Mouse (Mus musculus) lung, postnatal 4 days (tissue): Measurements from ENCODE around the gene Sec22c.

ENCODE experiments used
- DNase-seq, 2 experiments: peaks; one replicate each; pipeline ENCODE4 v3.0.0; 2021

The Sec22c gene

GRCm38 (mm10) chr9:121704646-121705625, at the start of gene Sec22c:
Gene Sec22c, minus strand, starts transcription at chr9:121705490.
- peak; percentile 92 to 94 for DNase-seq

- no peak for DNase-seq
These were observed 49.3 kb upstream of the Sec22c start for GRCm38 (mm10) chr9:121754624-121755023.

DNA sequence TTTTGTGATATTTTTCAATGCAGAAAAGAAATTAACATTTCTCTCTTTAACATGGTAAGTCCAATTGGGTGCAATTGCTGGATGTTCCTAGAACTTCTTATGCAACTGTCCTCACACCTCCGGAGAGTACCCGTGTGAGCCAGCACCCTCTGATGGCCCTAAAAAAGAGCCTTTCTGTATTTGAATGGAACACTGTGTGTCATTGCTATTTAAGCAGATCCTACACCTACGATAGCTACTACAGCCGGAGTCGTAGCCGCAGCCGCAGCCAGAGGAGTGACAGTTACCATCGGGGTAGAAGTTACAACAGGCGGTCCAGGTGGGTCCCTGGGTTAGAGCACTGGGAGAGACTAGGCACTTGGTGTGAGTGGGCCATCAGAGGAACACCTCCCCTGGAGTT, 47.5 kb upstream of the Sec22c start:
- DNase-seq = no peak

- no peak for DNase-seq
These were observed 38.8 kb upstream of the Sec22c start for GRCm38 (mm10) chr9:121744051-121744450.

DNA sequence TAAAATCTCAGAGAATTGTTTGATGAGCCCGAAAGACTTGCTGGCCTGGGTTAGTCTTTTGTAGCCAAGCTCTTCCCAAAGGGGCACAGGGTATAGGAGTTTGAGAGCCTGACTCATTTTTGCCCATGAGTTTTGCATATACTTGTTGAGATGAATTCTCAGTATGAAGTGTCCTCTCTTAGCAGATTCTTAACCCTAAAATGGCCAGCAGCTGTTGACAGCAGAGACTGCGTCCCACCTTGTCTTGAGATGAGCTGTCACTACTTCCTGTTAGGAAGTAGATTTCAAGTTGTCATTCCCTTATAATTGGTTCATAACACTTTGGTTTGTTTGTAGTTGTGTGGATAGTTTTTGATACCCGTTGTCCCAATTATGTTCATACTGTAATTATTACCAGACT, 35.9 kb upstream of the Sec22c start:
- DNase-seq = no peak

GRCm38 (mm10) chr9:121740490-121740889, 35.2 kb upstream of the Sec22c start:
- no peak for DNase-seq

- peak in 1 of 2 experiments; percentile 34 for DNase-seq
These were observed 14.3 kb upstream of the Sec22c start for GRCm38 (mm10) chr9:121719347-121720331.

DNA sequence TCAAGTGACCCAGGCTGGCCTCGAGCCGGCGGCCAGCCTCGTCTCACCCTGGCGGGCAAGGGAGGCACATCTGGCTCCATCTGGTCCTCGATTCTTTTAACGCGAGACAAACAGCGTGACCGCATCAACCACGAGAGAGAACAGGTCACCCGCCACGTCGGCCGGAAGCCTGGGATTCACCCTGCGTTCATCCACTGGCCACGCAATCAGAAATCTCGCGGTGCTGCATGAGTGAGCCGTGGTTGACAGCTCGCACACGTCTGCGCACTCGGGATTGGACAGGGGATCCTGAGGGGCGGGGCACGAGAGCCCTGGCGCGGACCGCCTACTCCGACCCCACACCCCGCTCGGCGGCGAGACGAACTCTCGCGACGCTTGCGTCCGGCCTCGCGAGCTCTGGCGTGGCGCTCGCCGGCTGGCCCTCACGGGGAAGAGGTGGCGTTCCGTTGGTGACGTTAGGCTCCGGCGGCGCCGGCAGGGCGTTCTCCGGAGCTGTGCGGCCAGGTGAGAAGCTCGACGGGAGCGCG, 13.6 kb upstream of the Sec22c start, which contains the start of gene Nktr:
Gene Nktr (plus strand): TSS at position 378 of the 527 bp plus-strand sequence.
- peak; percentile 98 to 100 for DNase-seq

GRCm38 (mm10) chr9:121718070-121718705, 12.9 kb upstream of the Sec22c start:
- DNase-seq = peak in 1 of 2 experiments; percentile 32

DNA sequence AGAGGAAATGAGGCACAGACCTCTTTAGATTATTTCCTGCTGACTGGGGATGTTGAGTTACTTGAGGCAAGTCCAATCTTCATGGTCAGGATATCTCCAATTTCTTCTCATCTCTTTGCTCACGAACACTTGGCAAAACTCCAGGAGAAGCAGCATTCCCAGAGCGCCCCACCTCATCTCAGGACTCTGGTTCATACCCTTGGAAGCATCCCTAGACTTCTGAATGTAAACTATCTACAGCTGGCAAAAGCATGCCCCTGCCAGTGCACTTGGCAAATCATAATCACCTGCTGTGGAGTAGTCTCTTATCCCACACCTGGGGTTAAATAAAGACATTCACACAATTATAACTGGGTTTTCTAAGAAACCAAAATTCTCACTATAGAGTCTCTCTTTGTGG, 11.8 kb upstream of the Sec22c start:
- no peak for DNase-seq

GRCm38 (mm10) chr9:121710584-121710975, 5.3 kb upstream of the Sec22c start:
- DNase-seq = no peak

- DNase-seq = peak; percentile 98 to 99
These were observed 4.8 kb upstream of the Sec22c start, which contains the start of gene Ss18l2 for GRCm38 (mm10) chr9:121709898-121710583. Gene Ss18l2, plus strand, starts transcription at chr9:121710329.

DNA sequence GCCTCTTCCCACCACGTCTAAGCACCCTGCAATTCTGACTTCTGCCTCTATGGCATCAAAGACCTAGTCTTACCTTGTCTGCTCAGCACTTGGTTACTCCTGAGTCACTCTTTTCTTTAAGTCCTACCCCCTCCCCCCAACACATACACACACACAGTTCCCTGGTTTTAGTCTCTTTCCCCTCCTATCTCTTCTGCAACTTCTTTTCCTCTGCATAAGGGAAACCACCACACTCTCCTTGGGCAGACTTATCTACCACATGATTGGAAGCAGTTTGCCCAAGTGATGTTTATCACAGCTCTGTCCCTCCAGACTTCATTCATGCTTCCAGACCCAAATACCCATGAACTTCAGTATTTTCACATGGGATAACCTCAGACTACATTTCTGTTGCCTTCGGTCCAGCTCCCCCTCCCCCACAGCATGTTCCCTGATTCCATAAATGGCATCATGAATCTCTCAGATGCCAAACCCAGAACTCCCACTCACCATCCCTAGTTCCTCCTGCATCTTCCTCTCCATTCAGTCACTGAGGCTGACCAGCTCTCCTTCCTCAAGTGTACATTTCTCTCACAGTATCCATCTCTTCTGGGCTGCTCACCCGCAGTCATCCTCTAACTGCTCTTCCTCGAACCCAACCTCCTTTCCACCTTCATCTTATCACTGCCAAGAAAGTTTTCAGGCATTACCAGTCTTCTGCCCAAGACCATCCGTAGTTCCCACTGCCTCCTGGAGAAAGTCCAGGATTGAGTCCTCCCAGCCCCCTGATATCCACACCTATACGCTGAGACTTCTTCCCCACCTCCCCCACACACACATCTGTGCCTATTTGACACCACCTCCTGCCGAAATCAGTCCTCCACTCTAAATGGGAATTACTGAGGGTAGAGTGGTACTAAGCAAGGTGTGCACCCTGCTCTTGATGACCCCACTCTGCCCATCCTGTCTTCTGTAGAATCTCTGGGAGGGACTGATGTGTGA, 3.5 kb upstream of the Sec22c start:
- DNase-seq = no peak

DNA sequence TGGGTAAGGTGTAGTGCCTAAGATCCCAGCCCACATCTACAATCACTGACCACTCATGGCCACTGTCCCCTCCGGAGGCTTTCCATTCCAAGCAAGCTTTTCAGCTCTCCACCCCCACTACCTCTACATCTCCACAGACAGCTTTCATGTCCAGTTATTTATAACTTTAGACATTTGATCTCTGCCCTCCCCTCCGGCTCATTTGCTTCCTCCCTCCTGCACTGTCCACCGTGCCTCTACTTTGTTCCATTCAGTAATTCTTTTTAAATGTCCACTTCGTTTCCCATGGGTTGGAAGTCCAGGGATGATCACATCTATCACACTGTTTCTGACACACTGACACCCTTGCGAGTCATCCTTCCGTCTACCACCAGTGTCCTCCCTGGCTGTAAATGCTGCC, 2.5 kb upstream of the Sec22c start:
- no peak for DNase-seq

GRCm38 (mm10) chr9:121706029-121706675, 862 bp upstream of the Sec22c start:
- DNase-seq = no peak

DNA sequence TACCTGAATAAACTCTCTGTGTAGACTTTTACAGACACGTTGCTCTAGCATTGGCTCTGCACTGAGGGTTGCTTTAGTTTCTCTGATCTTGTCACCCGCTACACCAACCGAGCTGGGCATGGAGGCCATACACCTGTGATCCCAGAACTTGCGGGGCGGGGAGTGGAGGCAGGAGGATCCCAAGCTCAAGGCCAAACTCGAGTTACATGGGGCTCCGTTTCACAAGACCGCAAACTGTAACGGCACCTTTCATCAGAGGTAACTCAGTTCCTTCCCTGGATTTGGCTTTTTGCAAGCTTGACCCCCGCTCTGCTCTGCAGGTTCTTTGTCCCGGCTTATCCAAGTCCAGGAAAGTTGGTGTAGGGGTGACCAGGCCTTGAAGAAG, 1.0 kb downstream of the Sec22c start:
- no peak for DNase-seq

GRCm38 (mm10) chr9:121697150-121698049, 7.9 kb downstream of the Sec22c start:
- DNase-seq = peak; percentile 78 to 86

DNA sequence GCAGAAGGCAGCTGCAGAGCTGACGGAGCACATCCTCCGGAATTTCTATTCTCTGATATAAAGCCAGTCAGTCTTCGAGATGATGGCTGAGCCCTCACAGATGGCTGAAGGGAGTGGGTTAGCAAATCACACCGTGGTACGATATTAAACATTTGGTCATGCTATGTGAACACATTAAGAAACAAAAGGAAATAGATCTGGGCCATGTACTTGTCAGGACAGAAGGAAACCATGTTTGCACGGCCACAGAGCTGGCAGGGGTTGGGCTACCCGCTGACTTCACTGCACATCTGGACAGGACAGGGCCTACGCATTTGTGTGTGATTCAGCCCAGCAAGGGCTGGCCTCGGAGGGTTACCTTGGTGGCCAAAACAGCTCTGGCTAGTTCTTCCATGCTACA, 8.7 kb downstream of the Sec22c start:
- peak; percentile 48 to 86 for DNase-seq

DNA sequence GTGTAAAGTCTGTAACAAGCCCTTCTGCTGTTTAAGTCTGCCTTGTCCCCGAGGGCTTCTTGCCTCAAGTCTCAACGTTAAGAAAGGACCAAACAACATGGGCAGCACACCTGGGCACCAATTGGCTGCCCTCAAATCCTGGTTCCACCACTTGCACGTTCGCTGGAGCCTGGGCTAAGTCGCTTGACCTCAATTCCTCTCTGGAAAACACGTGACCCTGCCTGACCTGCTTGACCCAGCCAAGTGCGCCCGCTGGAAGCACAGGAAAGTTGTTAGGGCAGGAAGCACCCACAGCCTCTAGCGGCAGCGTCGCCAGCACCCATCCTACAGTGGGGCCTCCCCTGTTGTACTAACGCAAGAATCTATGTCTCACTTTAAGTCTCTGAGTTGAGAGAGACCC, 10.6 kb downstream of the Sec22c start:
- no peak for DNase-seq
